Mouse (Mus musculus): ENCODE measurements around the gene Hspg2. TPM values are rescaled to one million over a fixed set of nuclear protein-coding genes. Genes with fewer than 3 reads are reported as not detected.
A peak's percentile ranks its signal among the peaks of the same experiment; 100 is the strongest.
"Not testable (repeated sequence)": the region's sequence is repeated elsewhere in the genome, so short reads cannot be mapped to it uniquely, and the experiment has no call there.

Hspg2 gene
- polyA plus RNA-seq (2014; fragmentation: Nextera tagmentation; extraction: Ambion mirVana), result 8.7 and 10.7 TPM in 2 replicates

GRCm38 (mm10) chr4:137468260-137469080 is at the start of gene Hspg2:
TSS of gene Hspg2 (plus strand) at chr4:137468769.
- Histone ChIP-seq H3K4me2 (replicated peaks) (peak within 1 kb of the TSS; percentile 97), H3K9me3 (ENCODE audit: control insufficient read depth, low read length) (no peaks in the 10 kb centered on the region), H3K4me1 (replicated peaks; ENCODE audit: control insufficient read depth, insufficient read depth, low read length) (peaks cover 18% of the 10 kb centered on the region; the same call in 1 of the 2 replicates), H3K27ac (peak within 1 kb of the TSS; percentile 43), H3K9ac (peak within 1 kb of the TSS; percentile 63), H3K36me3 (replicated peaks; ENCODE audit: control insufficient read depth, insufficient read depth) (no peaks in the 10 kb centered on the region), H3K27me3 (ENCODE audit: control insufficient read depth, insufficient read depth, low read length) (no peaks in the 10 kb centered on the region), H3K4me3 (replicated peaks; ENCODE audit: low read length) (peak within 1 kb of the TSS; percentile 54)
- under 1% methylated on average over 71 of the region's 72 CpGs for WGBS
- ATAC-seq (ENCODE audit: low FRiP score), result peak; percentile 87
- DNase-seq (ENCODE audit: low spot score), result peak; percentile 90

GRCm38 (mm10) chr4:137430502-137430901 is 38.1 kb upstream of the Hspg2 start, which contains the start of gene Cela3b:
TSS of gene Cela3b (minus strand) at chr4:137430540.
- Histone ChIP-seq H3K36me3 (replicated peaks; ENCODE audit: control insufficient read depth, insufficient read depth) (no peaks in the 10 kb centered on the region), H3K4me2 (replicated peaks) (no peak within 1 kb of the TSS), H3K9me3 (ENCODE audit: control insufficient read depth, low read length) (no peaks in the 10 kb centered on the region), H3K27ac (no peak within 1 kb of the TSS), H3K4me3 (replicated peaks; ENCODE audit: low read length) (no peak within 1 kb of the TSS), H3K9ac (no peak within 1 kb of the TSS), H3K27me3 (ENCODE audit: control insufficient read depth, insufficient read depth, low read length) (no peaks in the 10 kb centered on the region), H3K4me1 (replicated peaks; ENCODE audit: control insufficient read depth, insufficient read depth, low read length) (no peaks in the 10 kb centered on the region)
- 98% methylated on average over 4 of the region's 4 CpGs for WGBS
- ATAC-seq (ENCODE audit: low FRiP score), result no peak
- no peak for DNase-seq (ENCODE audit: low spot score)

GRCm38 (mm10) chr4:137432700-137433550 is 35.6 kb upstream of the Hspg2 start:
- H3K4me3 ChIP-seq (replicated peaks; ENCODE audit: low read length); H3K4me1 ChIP-seq (replicated peaks; ENCODE audit: control insufficient read depth, insufficient read depth, low read length); H3K27me3 ChIP-seq (ENCODE audit: control insufficient read depth, insufficient read depth, low read length); H3K9ac ChIP-seq; H3K27ac ChIP-seq; ATAC-seq (ENCODE audit: low FRiP score); H3K9me3 ChIP-seq (ENCODE audit: control insufficient read depth, low read length); DNase-seq (ENCODE audit: low spot score); H3K4me2 ChIP-seq (replicated peaks); H3K36me3 ChIP-seq (replicated peaks; ENCODE audit: control insufficient read depth, insufficient read depth): not testable (repeated sequence)
- WGBS, result 85% methylated on average over 10 of the region's 10 CpGs

DNA sequence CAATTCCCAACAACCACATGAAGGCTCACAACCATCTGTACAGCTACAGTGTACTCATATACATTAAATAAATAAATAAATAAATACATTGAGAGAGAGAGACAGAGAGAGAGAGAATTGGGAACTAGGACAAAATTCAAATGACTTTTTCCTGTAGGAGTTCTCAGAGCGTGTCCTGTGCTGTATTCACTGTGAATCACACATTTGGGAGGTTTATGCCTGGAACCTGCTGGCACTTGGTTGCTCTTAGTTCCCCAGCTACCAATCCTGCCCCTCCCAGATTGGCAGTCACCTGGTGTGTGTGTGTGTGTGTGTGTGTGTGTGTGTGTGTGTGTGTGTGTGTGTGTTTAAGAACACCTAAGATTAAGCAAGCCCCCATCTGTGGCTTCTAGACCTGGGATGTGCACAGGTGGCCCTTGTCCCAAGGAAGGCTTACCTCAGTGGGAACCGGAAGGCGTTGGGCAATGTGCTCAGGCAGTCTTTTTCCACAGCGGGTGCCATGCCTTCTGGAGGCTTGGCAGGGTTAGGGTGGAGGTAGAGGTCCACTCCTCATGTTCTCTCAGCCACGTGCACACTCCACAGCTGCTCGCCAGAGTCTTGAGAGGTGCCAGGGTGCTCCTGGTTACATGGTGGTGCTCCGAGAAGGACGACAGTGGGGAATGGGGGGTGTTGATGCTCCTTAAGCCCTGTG is 31.4 kb upstream of the Hspg2 start:
- no peak overlapping the region for H3K4me2 ChIP-seq (replicated peaks)
- ATAC-seq (ENCODE audit: low FRiP score) (no peak), DNase-seq (ENCODE audit: low spot score) (no peak)
- H3K27me3 ChIP-seq (ENCODE audit: control insufficient read depth, insufficient read depth, low read length), result no peaks in the 10 kb centered on the region
- no peak overlapping the region for H3K27ac ChIP-seq
- H3K36me3 ChIP-seq (replicated peaks; ENCODE audit: control insufficient read depth, insufficient read depth), result no peaks in the 10 kb centered on the region
- H3K4me3 ChIP-seq (replicated peaks; ENCODE audit: low read length), result no peak overlapping the region
- H3K9me3 ChIP-seq (ENCODE audit: control insufficient read depth, low read length), result no peaks in the 10 kb centered on the region
- no peaks in the 10 kb centered on the region for H3K4me1 ChIP-seq (replicated peaks; ENCODE audit: control insufficient read depth, insufficient read depth, low read length)
- 88% methylated on average over 8 of the region's 8 CpGs for WGBS
- H3K9ac ChIP-seq, result no peak overlapping the region

- H3K4me2 ChIP-seq (replicated peaks), result no peak overlapping the region
- H3K4me1 ChIP-seq (replicated peaks; ENCODE audit: control insufficient read depth, insufficient read depth, low read length), result no peaks in the 10 kb centered on the region
- H3K27ac ChIP-seq, result no peak overlapping the region
- H3K36me3 ChIP-seq (replicated peaks; ENCODE audit: control insufficient read depth, insufficient read depth), result no peaks in the 10 kb centered on the region
- H3K9me3 ChIP-seq (ENCODE audit: control insufficient read depth, low read length), result no peaks in the 10 kb centered on the region
- H3K4me3 ChIP-seq (replicated peaks; ENCODE audit: low read length), result no peak overlapping the region
- 90% methylated on average over 8 of the region's 8 CpGs for WGBS
- H3K9ac ChIP-seq, result no peak overlapping the region
- ATAC-seq (ENCODE audit: low FRiP score), result no peak
- no peaks in the 10 kb centered on the region for H3K27me3 ChIP-seq (ENCODE audit: control insufficient read depth, insufficient read depth, low read length)
- no peak for DNase-seq (ENCODE audit: low spot score)
Observed at GRCm38 (mm10) chr4:137438842-137439241, 29.7 kb upstream of the Hspg2 start.

DNA sequence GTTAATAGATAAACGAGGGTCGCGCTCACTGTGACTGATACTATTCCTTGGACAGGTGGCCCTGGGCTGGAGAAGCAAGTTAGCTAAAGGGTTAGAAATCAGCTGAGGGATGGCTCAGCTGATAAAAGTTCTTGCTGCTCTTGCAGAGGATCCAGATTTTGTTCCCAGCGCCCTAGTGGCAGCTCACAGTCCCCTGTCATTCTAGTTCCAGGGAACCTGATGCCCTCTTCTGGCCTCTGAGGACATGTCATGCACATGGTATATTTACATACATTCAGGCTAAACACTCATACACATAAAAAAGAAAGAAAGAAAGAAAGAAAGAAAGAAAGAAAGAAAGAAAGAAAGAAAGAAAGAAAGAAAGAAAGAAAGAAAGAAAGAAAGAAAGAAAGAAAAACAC is 27.2 kb upstream of the Hspg2 start:
- no peaks in the 10 kb centered on the region for H3K27me3 ChIP-seq (ENCODE audit: control insufficient read depth, insufficient read depth, low read length)
- no peak overlapping the region for H3K27ac ChIP-seq
- H3K4me2 ChIP-seq (replicated peaks), result no peak overlapping the region
- H3K36me3 ChIP-seq (replicated peaks; ENCODE audit: control insufficient read depth, insufficient read depth), result no peaks in the 10 kb centered on the region
- DNase-seq (ENCODE audit: low spot score), result no peak
- H3K9ac ChIP-seq, result no peak overlapping the region
- no peaks in the 10 kb centered on the region for H3K4me1 ChIP-seq (replicated peaks; ENCODE audit: control insufficient read depth, insufficient read depth, low read length)
- no peak overlapping the region for H3K4me3 ChIP-seq (replicated peaks; ENCODE audit: low read length)
- 86% methylated on average over 4 of the region's 4 CpGs for WGBS
- H3K9me3 ChIP-seq (ENCODE audit: control insufficient read depth, low read length), result no peaks in the 10 kb centered on the region
- ATAC-seq (ENCODE audit: low FRiP score), result no peak

DNA sequence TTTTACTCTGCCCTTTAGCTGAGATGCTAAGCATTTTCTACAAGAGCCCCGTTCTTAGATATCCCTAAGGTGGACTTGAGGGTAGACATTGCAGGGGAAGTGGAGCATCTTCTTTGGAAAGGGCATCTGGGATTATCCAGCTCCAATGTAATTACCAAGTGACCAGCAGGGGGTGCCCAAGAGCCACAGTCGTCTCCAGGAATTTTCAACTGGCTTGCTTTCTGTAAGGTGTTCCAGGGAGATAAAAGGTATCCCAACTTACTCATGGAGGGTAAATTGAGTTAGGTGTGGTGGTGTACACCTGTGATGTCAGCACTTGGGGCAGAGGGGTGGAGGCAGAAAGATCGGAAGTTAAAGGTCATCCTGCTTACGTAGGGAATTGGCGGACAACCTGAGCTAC is 24.9 kb upstream of the Hspg2 start:
- Histone ChIP-seq H3K4me3 (replicated peaks; ENCODE audit: low read length) (no peak overlapping the region), H3K4me1 (replicated peaks; ENCODE audit: control insufficient read depth, insufficient read depth, low read length) (peaks cover 5% of the 10 kb centered on the region; the same call in 1 of the 2 replicates), H3K9ac (no peak overlapping the region), H3K4me2 (replicated peaks) (0 out of 2 replicates have a peak overlapping the region, but pooled peaks have one; percentile 6), H3K36me3 (replicated peaks; ENCODE audit: control insufficient read depth, insufficient read depth) (no peaks in the 10 kb centered on the region), H3K9me3 (ENCODE audit: control insufficient read depth, low read length) (no peaks in the 10 kb centered on the region), H3K27me3 (ENCODE audit: control insufficient read depth, insufficient read depth, low read length) (no peaks in the 10 kb centered on the region), H3K27ac (no peak overlapping the region)
- ATAC-seq (ENCODE audit: low FRiP score), result no peak
- WGBS, result 33% methylated on average over 5 of the region's 5 CpGs
- peak; percentile 89 for DNase-seq (ENCODE audit: low spot score)

GRCm38 (mm10) chr4:137445881-137446280 is 22.7 kb upstream of the Hspg2 start:
- H3K4me2 ChIP-seq (replicated peaks), result no peak overlapping the region

More at GRCm38 (mm10) chr4:137445881-137446280, 22.7 kb upstream of the Hspg2 start:
- no peaks in the 10 kb centered on the region for H3K36me3 ChIP-seq (replicated peaks; ENCODE audit: control insufficient read depth, insufficient read depth)
- H3K27me3 ChIP-seq (ENCODE audit: control insufficient read depth, insufficient read depth, low read length), result no peaks in the 10 kb centered on the region
- no peak overlapping the region for H3K9ac ChIP-seq
- no peak overlapping the region for H3K27ac ChIP-seq
- WGBS, result 95% methylated on average over 4 of the region's 4 CpGs
- no peak overlapping the region for H3K4me3 ChIP-seq (replicated peaks; ENCODE audit: low read length)
- no peaks in the 10 kb centered on the region for H3K9me3 ChIP-seq (ENCODE audit: control insufficient read depth, low read length)
- ATAC-seq (ENCODE audit: low FRiP score), result no peak
- DNase-seq (ENCODE audit: low spot score), result no peak
- peaks cover 8% of the 10 kb centered on the region; the same call in 1 of the 2 replicates for H3K4me1 ChIP-seq (replicated peaks; ENCODE audit: control insufficient read depth, insufficient read depth, low read length)
